ENCODE assay signal across 8 mouse cellular contexts in genomic region chr5:93265801-93266580, GRCm38 (mm10). TPM values are rescaled to one million over a fixed set of nuclear protein-coding genes. Genes with fewer than 3 reads are reported as not detected.
DNase-seq lines count a peak whose midpoint lies in the region; ATAC-seq lines count a peak whose summit lies in the region.

No protein-coding gene starts in this region.

- H3K27ac ChIP-seq in neural tube, embryonic 11.5 days (ENCODE audit: low read depth, low read length): no peak overlapping the region; the same call in 1 of the 2 replicates
- H3K27ac ChIP-seq in heart, embryonic 13.5 days (replicated peaks): peak overlapping the region; percentile 97
- H3K27ac ChIP-seq in midbrain, embryonic 16.5 days (ENCODE audit: low read length): peak overlapping the region; percentile 84

- no peaks in the 10 kb centered on the region for H3K9me3 ChIP-seq in neural tube, embryonic 11.5 days (ENCODE audit: control insufficient read depth, low read length)
- H3K9me3 ChIP-seq in heart, embryonic 13.5 days: no peaks in the 10 kb centered on the region
- no peaks in the 10 kb centered on the region for H3K9me3 ChIP-seq in midbrain, embryonic 16.5 days (replicated peaks; ENCODE audit: control insufficient read depth, low read length, poor library complexity, severe bottlenecking)

- H3K9ac ChIP-seq in neural tube, embryonic 11.5 days (ENCODE audit: low read length): no peak overlapping the region
- H3K9ac ChIP-seq in heart, embryonic 13.5 days: peak overlapping the region; percentile 81
- no peak overlapping the region; the same call in 1 of the 2 replicates for H3K9ac ChIP-seq in midbrain, embryonic 16.5 days (ENCODE audit: low read depth, low read length)

- no peak for DNase-seq in neural tube, embryonic 11.5 days (ENCODE audit: low spot score)
- DNase-seq in neural tube, embryonic 10.5 days (ENCODE audit: extremely low spot score, low spot score): no peak
- DNase-seq in kidney, postnatal 4 days: peak; percentile 22 to 33
- no peak for DNase-seq in layer of hippocampus, postnatal 25 days (ENCODE audit: extremely low spot score in 1 of 2, low spot score in 1 of 2)
- DNase-seq in adrenal gland, postnatal 25 days: no peak

- no peak for ATAC-seq in neural tube, embryonic 11.5 days (ENCODE audit: insufficient read depth, low FRiP score, low TSS enrichment)
- ATAC-seq in heart, embryonic 13.5 days (ENCODE audit: extremely low read depth, insufficient number of reproducible peaks, low FRiP score, low TSS enrichment): no peak
- no peak for ATAC-seq in midbrain, embryonic 16.5 days
- ATAC-seq in inflammation-experienced regulatory T-cells, adult 6 months: no peak

- H3K27me3 ChIP-seq in neural tube, embryonic 11.5 days (ENCODE audit: control insufficient read depth, insufficient read depth, low read length): no peaks in the 10 kb centered on the region
- H3K27me3 ChIP-seq in heart, embryonic 13.5 days (replicated peaks): no peaks in the 10 kb centered on the region
- no peaks in the 10 kb centered on the region for H3K27me3 ChIP-seq in midbrain, embryonic 16.5 days (ENCODE audit: control insufficient read depth, insufficient read depth, low read depth, low read length)

- H3K36me3 ChIP-seq in neural tube, embryonic 11.5 days (ENCODE audit: control insufficient read depth, insufficient read depth, low read length): peaks cover 3% of the 10 kb centered on the region
- peaks cover 15% of the 10 kb centered on the region for H3K36me3 ChIP-seq in heart, embryonic 13.5 days
- peaks cover 5% of the 10 kb centered on the region for H3K36me3 ChIP-seq in midbrain, embryonic 16.5 days (ENCODE audit: control insufficient read depth, insufficient read depth, low read length)

- peak overlapping the region; percentile 51 for H3K4me2 ChIP-seq in neural tube, embryonic 11.5 days (ENCODE audit: low read depth)
- H3K4me2 ChIP-seq in heart, embryonic 13.5 days: peak overlapping the region; percentile 74
- peak overlapping the region; percentile 60 for H3K4me2 ChIP-seq in midbrain, embryonic 16.5 days (ENCODE audit: low read length)

- peak overlapping the region; percentile 33; the same call in 1 of the 2 replicates for H3K4me3 ChIP-seq in neural tube, embryonic 11.5 days (ENCODE audit: low read depth, low read length)
- peak overlapping the region; percentile 98 for H3K4me3 ChIP-seq in heart, embryonic 13.5 days
- peak overlapping the region; percentile 97; the same call in 1 of the 2 replicates for H3K4me3 ChIP-seq in midbrain, embryonic 16.5 days (ENCODE audit: low read depth, low read length)

- 74% methylated on average over 13 of the region's 13 CpGs for WGBS in neural tube, embryonic 11.5 days
- WGBS in heart, embryonic 13.5 days: 60% methylated on average over 13 of the region's 13 CpGs
- 74% methylated on average over 13 of the region's 13 CpGs for WGBS in midbrain, embryonic 16.5 days

- H3K4me1 ChIP-seq in neural tube, embryonic 11.5 days (ENCODE audit: control insufficient read depth, insufficient read depth, low read length): peaks cover 8% of the 10 kb centered on the region; the same call in 1 of the 2 replicates
- peaks cover 46% of the 10 kb centered on the region for H3K4me1 ChIP-seq in heart, embryonic 13.5 days
- peaks cover 20% of the 10 kb centered on the region for H3K4me1 ChIP-seq in midbrain, embryonic 16.5 days (ENCODE audit: control insufficient read depth, insufficient read depth, low read length)

RNA-seq across cellular contexts. Expression of gene Ccng2, which starts 1.1 kb away (rescaled TPM):
- polyA plus RNA-seq in neural tube, embryonic 11.5 days (2014; fragmentation: Nextera tagmentation; extraction: Ambion mirVana): 97.7 and 99.3 TPM in 2 replicates
- polyA plus RNA-seq in heart, embryonic 13.5 days (2015; fragmentation: Nextera tagmentation; extraction: Ambion mirVana): 35.3 and 42.1 TPM in 2 replicates
- 66.2 and 73.9 TPM in 2 replicates for polyA plus RNA-seq in midbrain, embryonic 16.5 days (2015; fragmentation: Nextera tagmentation; extraction: Ambion mirVana)
- 10 to 100 TPM; 18.7 to 44.9 (median 25.2) TPM for polyA plus RNA-seq in inflammation-experienced regulatory T-cells, adult 6 months (2017; shearing (Covaris generic))
- 10 to 100 TPM; 49.1 to 58.5 TPM for total RNA-seq in layer of hippocampus, postnatal 25 days (2021)
- 23.4 and 24.8 TPM in 2 replicates for total RNA-seq in adrenal gland, postnatal 25 days (2021)

RNA-seq across cellular contexts. Expression of gene 2010109A12Rik, which starts 59.7 kb away (rescaled TPM):
- 0.45 and 1.1 TPM in 2 replicates for polyA plus RNA-seq in neural tube, embryonic 11.5 days (2014; fragmentation: Nextera tagmentation; extraction: Ambion mirVana)
- polyA plus RNA-seq in heart, embryonic 13.5 days (2015; fragmentation: Nextera tagmentation; extraction: Ambion mirVana): 2.0 and 2.1 TPM in 2 replicates
- 1.2 and 2.2 TPM in 2 replicates for polyA plus RNA-seq in midbrain, embryonic 16.5 days (2015; fragmentation: Nextera tagmentation; extraction: Ambion mirVana)
- 1 to 10 TPM in 2 of 3 experiments, not detected in 1; 1.6 to 2.3 TPM for polyA plus RNA-seq in inflammation-experienced regulatory T-cells, adult 6 months (2017; shearing (Covaris generic))
- 1 to 10 TPM in 1 of 2 experiments, under 1 TPM in 1; 0.49 to 2.6 TPM for total RNA-seq in layer of hippocampus, postnatal 25 days (2021)
- 0.94 TPM in 1 of 2 replicates, not detected in the other for total RNA-seq in adrenal gland, postnatal 25 days (2021)

RNA-seq across cellular contexts. Expression of gene Ccni, which starts 59.7 kb away (rescaled TPM):
- 142 and 147 TPM in 2 replicates for polyA plus RNA-seq in neural tube, embryonic 11.5 days (2014; fragmentation: Nextera tagmentation; extraction: Ambion mirVana)
- polyA plus RNA-seq in heart, embryonic 13.5 days (2015; fragmentation: Nextera tagmentation; extraction: Ambion mirVana): 83.2 and 88.6 TPM in 2 replicates
- 135 and 140 TPM in 2 replicates for polyA plus RNA-seq in midbrain, embryonic 16.5 days (2015; fragmentation: Nextera tagmentation; extraction: Ambion mirVana)
- polyA plus RNA-seq in inflammation-experienced regulatory T-cells, adult 6 months (2017; shearing (Covaris generic)): 10 to 100 TPM; 82.9 to 99.1 (median 84.9) TPM
- 100 to 1,000 TPM; 271 to 283 TPM for total RNA-seq in layer of hippocampus, postnatal 25 days (2021)
- 199 and 208 TPM in 2 replicates for total RNA-seq in adrenal gland, postnatal 25 days (2021)

Comparison
In these comparisons a context has a peak if more than half of its experiments do, and no peak if none do; other contexts are left out.
1. DNase-seq: peak in kidney, postnatal 4 days (2 of 2); none in neural tube, embryonic 11.5 days (single experiment), neural tube, embryonic 10.5 days (single experiment), layer of hippocampus, postnatal 25 days (0 of 2) and adrenal gland, postnatal 25 days (single experiment).
2. H3K4me3 ChIP-seq: peak in every context shown above with its lines; median percentile 98 in heart, embryonic 13.5 days; 97 in midbrain, embryonic 16.5 days; 33 in neural tube, embryonic 11.5 days.
3. Peak in every context shown above with its lines, with median percentiles within 50 percentile points of each other: H3K4me2 ChIP-seq.